Mouse (Mus musculus) embryonic facial prominence, embryonic 12.5 days (tissue): ENCODE measurements around the gene Rsph9. TPM values are rescaled to one million over a fixed set of nuclear protein-coding genes. Genes with fewer than 3 reads are reported as not detected.

Experiments
- ATAC-seq: fragments of 200-750 bp; cut with Nextera tagmentation; 2 replicates; pipeline ENCODE4 v1.8.0; 2017; ENCODE audit not compliant: insufficient number of reproducible peaks, insufficient read depth, low FRiP score, low TSS enrichment
- H3K27ac ChIP-seq: fragments of 300-500 bp; sonication (generic); 2 replicates; pipeline ENCODE4 v1.5.1; 2016; ENCODE audit warnings: mild to moderate bottlenecking
- H3K27me3 ChIP-seq: fragments of 300-500 bp; sonication (generic); 2 replicates; pipeline ENCODE4 v1.6.1; 2016; ENCODE audit warnings: mild to moderate bottlenecking, moderate library complexity
- H3K36me3 ChIP-seq: fragments of 300-500 bp; sonication (generic); 2 replicates; pipeline ENCODE4 v1.6.1; 2016; ENCODE audit warnings: mild to moderate bottlenecking
- H3K4me1 ChIP-seq: fragments of 300-500 bp; sonication (generic); 2 replicates; pipeline ENCODE4 v1.6.1; 2016
- H3K4me2 ChIP-seq: fragments of 300-500 bp; sonication (generic); replicated peaks from 2 replicates; pipeline ENCODE4 v1.6.1; 2016; ENCODE audit warnings: mild to moderate bottlenecking, moderate library complexity
- H3K4me3 ChIP-seq: fragments of 300-500 bp; sonication (generic); 2 replicates; pipeline ENCODE4 v1.5.1; 2016; ENCODE audit warnings: mild to moderate bottlenecking
- H3K9ac ChIP-seq: fragments of 300-500 bp; sonication (generic); 2 replicates; pipeline ENCODE4 v1.6.1; 2016; ENCODE audit warnings: mild to moderate bottlenecking, moderate library complexity
- H3K9me3 ChIP-seq: fragments of 300-500 bp; sonication (generic); 2 replicates; pipeline ENCODE4 v1.6.1; 2016; ENCODE audit warnings: mild to moderate bottlenecking, moderate library complexity
- WGBS: fragments of 180-500 bp; shearing (Covaris S2); methylation state at CpG from one replicate; pipeline ENCODE4 v1.1.7; 2016; 5-methylcytosine and 5-hydroxymethylcytosine counted together
- polyA plus RNA-seq: library from polyadenylated mRNA; unstranded; fragments of >200 nt; fragmentation: Nextera tagmentation; extraction: Ambion mirVana; gene quantifications from 2 replicates; pipeline ENCODE4 v1.2.1, GENCODE M21; 2016

Gene Rsph9
- polyA plus RNA-seq, 1 experiment from 2014 or later: 11.7 TPM

DNA sequence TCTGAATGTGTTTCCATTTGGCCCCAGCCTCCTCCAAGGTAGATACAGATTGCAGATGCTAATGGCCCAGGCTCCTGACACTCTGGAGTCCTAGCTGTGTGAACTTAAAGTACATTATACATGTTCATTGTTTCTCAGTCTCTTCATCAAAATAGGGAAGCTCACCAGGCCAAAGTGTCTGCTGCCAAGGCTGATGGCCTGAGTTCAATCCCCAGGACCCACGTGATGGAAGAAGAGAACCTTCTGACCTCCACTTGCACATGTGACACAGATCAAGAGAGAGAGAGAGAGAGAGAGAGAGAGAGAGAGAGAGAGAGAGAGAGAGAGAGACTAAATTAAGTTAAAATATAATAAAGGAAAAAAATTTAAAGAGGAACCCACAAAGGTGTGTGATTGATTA lies 52.7 kb downstream of the Rsph9 start:
- Histone ChIP-seq H3K9me3 (no peaks in the 10 kb centered on the region), H3K4me2 (no peak overlapping the region), H3K4me1 (peaks cover 11% of the 10 kb centered on the region), H3K9ac (no peak overlapping the region), H3K4me3 (no peak overlapping the region), H3K36me3 (no peaks in the 10 kb centered on the region), H3K27me3 (no peaks in the 10 kb centered on the region), H3K27ac (no peak overlapping the region)
- WGBS: 63% methylated on average over 1 of the region's 1 CpGs
- ATAC-seq: no peak

DNA sequence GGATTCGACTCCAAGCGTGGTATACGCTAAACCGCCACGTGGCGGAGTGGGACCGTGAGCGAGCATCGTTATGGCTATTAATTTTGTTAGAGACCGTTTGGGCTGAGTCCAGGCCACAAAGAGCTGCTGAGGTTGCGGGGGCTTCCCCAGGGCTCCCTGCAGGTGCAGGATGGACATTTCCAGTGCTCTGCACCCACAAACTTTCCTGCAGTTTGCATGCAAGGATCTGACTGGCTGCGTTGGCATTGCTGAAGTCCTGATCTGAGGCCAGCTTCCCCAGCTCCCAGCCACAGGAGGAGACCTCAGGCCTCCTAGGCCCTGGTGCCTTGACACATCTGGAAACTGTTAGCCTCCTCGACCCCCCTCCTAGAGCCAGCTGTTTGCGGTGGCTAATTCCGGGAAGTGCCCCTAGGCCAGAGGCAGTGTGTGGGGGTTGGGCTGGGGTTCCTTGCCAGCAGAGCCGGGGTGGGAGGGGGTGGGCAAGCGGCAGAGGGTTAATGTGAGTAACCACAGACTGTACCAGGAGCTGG lies 57.6 kb downstream of the Rsph9 start:
- no peaks in the 10 kb centered on the region for H3K27me3 ChIP-seq
- no peaks in the 10 kb centered on the region for H3K9me3 ChIP-seq
- no peaks in the 10 kb centered on the region for H3K36me3 ChIP-seq
- WGBS: 21% methylated on average over 17 of the region's 17 CpGs
- peak overlapping the region; percentile 15; the same call in 1 of the 2 replicates for H3K9ac ChIP-seq
- peaks cover 53% of the 10 kb centered on the region for H3K4me1 ChIP-seq
- no peak overlapping the region for H3K4me3 ChIP-seq
- peak; percentile 52 for ATAC-seq
- H3K4me2 ChIP-seq: peak overlapping the region; percentile 30
- peak overlapping the region; percentile 78 for H3K27ac ChIP-seq

DNA sequence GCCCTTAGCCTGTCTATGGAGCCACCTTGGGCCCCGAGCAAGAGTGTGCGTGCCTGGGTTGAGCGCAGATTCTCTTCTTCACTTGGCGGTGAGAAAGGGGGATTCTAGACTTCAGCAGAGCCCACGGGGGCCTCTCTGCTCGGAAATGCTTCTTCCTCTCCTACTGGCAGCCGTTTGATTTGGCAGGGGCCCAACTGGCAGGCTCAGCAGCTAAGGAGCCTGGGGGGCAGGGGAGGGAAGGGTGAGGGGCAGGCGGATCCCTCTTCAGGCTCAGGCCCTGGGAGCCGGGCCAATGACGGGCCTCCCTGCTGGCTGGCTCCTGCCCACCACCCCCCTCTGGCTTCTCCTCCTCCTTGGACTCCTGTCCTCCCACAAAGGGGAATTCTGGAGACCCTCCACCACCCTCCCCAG lies 59.9 kb downstream of the Rsph9 start:
- 4% methylated on average over 10 of the region's 10 CpGs for WGBS
- peak; percentile 81 for ATAC-seq
- H3K9me3 ChIP-seq: no peaks in the 10 kb centered on the region
- no peaks in the 10 kb centered on the region for H3K27me3 ChIP-seq
- no peaks in the 10 kb centered on the region for H3K36me3 ChIP-seq
- H3K4me1 ChIP-seq: peaks cover 63% of the 10 kb centered on the region
- H3K4me3 ChIP-seq: peak overlapping the region; percentile 22
- peak overlapping the region; percentile 44 for H3K4me2 ChIP-seq
- H3K27ac ChIP-seq: peak overlapping the region; percentile 86
- peak overlapping the region; percentile 46 for H3K9ac ChIP-seq

DNA sequence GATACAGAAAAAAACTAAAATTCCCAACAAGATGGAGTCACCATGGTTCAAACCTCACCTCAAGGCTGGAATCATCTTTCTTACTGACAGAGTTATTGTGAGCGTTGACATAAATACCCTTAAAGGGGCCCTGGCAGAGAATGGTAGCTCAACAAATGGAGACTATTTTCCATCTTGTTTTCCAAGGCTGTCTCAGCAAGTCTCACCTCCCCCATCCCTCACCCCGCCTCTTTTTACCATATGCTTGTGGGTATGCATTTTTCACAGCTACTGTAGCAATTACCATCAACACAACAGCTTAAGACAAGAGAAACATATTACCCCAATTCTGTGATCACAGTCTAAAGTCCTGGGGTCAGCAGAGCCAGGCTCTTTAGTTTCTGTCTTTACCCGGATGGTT lies 60.6 kb downstream of the Rsph9 start:
- Histone ChIP-seq H3K4me1 (peaks cover 63% of the 10 kb centered on the region), H3K27me3 (no peaks in the 10 kb centered on the region), H3K36me3 (no peaks in the 10 kb centered on the region), H3K9ac (no peak overlapping the region), H3K27ac (peak overlapping the region; percentile 86), H3K4me2 (peak overlapping the region; percentile 44; the same call in 1 of the 2 replicates), H3K9me3 (no peaks in the 10 kb centered on the region), H3K4me3 (no peak overlapping the region)
- 80% methylated on average over 3 of the region's 3 CpGs for WGBS
- no peak for ATAC-seq

DNA sequence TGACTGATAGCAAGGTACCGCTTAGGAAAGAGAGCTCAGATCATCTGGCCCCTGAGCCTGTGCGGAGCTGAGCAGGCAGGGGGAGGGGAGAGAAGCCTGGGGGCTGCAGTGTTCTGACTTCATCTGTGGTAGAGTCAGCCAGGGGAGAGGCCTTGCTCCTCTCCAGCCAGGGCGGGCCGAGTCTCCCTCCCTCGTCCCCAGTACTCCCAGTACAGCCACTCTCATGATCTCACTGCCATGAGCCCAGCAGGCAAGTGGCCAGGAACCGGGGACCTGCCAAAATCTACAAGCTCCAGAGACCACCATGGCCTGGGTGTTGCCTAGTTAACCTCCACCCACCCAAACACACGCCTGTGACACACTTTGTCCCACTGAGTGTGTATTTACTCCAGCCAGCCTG lies 62.4 kb downstream of the Rsph9 start:
- Histone ChIP-seq H3K27ac (peak overlapping the region; percentile 69), H3K9me3 (no peaks in the 10 kb centered on the region), H3K36me3 (no peaks in the 10 kb centered on the region), H3K9ac (no peak overlapping the region), H3K27me3 (no peaks in the 10 kb centered on the region), H3K4me1 (peaks cover 55% of the 10 kb centered on the region), H3K4me3 (no peak overlapping the region), H3K4me2 (no peak overlapping the region)
- WGBS: 42% methylated on average over 7 of the region's 7 CpGs
- no peak for ATAC-seq

DNA sequence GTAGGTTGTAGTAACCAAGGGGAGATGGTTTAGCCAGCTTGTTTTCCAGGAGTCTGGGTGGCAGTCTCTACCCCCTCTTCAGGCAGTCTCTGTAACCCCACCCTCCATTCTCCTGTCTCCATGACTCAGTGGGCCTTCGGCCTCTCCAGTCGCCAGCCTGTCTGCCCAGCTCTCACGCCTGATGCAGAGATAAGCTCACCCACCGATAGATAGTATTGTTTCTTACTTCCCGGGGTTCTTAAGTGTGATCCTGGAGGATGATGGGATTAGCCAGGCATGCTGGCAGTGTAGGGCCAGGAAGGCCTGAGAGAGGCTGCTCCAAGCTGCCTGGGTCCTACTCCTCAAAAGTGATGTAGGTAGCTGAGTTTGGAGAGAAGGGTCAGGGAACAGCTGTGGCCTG lies 63.0 kb downstream of the Rsph9 start:
- no peak overlapping the region for H3K4me3 ChIP-seq
- H3K27me3 ChIP-seq: no peaks in the 10 kb centered on the region
- H3K4me2 ChIP-seq: no peak overlapping the region
- ATAC-seq: no peak
- H3K9me3 ChIP-seq: no peaks in the 10 kb centered on the region
- WGBS: 58% methylated on average over 5 of the region's 5 CpGs
- H3K27ac ChIP-seq: peak overlapping the region; percentile 69; the same call in 1 of the 2 replicates
- no peak overlapping the region for H3K9ac ChIP-seq
- no peaks in the 10 kb centered on the region for H3K36me3 ChIP-seq
- H3K4me1 ChIP-seq: peaks cover 49% of the 10 kb centered on the region

DNA sequence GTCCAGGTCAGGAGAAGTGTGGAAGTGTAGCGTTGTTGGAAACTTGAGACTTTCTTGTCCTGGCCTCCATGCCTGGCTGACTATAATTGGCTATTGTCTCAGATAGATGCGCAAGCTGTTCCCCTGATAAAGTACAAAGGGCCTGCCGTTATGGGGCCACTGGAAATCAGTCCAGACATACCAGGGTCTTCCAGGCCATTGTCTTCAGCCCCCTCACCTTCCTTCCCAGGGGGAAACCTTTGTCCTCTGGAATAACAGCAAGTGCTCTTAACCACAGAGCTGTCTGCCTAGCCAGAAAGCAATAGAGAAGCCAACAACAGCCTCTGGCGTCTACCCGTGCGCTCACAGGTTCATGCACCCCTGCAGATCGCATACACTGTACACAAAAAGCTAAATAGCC lies 63.6 kb downstream of the Rsph9 start:
- H3K27ac ChIP-seq: no peak overlapping the region
- no peak overlapping the region for H3K9ac ChIP-seq
- 50% methylated on average over 7 of the region's 7 CpGs for WGBS
- H3K4me1 ChIP-seq: peaks cover 42% of the 10 kb centered on the region
- H3K27me3 ChIP-seq: no peaks in the 10 kb centered on the region
- no peaks in the 10 kb centered on the region for H3K36me3 ChIP-seq
- H3K4me2 ChIP-seq: no peak overlapping the region
- no peak for ATAC-seq
- H3K4me3 ChIP-seq: no peak overlapping the region
- no peaks in the 10 kb centered on the region for H3K9me3 ChIP-seq

DNA sequence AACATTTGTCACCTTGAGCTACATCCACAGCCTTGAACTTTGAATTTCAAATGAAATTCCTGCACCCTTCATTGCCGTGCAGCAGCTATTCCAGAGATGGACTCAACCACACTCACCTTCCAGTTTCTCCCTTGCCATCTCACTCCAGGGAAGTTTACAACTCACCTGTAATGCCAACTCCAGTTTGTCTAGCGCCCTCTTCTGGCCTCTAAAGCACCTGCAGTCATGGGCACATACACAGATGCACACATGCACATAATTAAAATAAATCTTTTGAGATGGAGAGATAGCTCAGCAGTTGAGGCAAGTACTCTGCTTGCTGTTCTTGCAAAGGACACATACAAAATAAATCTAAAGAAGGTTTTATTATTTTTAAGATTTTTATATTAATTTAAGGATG lies 65.0 kb downstream of the Rsph9 start:
- ATAC-seq: no peak
- Histone ChIP-seq H3K27ac (no peak overlapping the region), H3K9me3 (no peaks in the 10 kb centered on the region), H3K4me1 (peaks cover 39% of the 10 kb centered on the region), H3K36me3 (no peaks in the 10 kb centered on the region), H3K4me2 (no peak overlapping the region), H3K4me3 (no peak overlapping the region), H3K9ac (no peak overlapping the region), H3K27me3 (no peaks in the 10 kb centered on the region)
- 79% methylated on average over 2 of the region's 2 CpGs for WGBS

DNA sequence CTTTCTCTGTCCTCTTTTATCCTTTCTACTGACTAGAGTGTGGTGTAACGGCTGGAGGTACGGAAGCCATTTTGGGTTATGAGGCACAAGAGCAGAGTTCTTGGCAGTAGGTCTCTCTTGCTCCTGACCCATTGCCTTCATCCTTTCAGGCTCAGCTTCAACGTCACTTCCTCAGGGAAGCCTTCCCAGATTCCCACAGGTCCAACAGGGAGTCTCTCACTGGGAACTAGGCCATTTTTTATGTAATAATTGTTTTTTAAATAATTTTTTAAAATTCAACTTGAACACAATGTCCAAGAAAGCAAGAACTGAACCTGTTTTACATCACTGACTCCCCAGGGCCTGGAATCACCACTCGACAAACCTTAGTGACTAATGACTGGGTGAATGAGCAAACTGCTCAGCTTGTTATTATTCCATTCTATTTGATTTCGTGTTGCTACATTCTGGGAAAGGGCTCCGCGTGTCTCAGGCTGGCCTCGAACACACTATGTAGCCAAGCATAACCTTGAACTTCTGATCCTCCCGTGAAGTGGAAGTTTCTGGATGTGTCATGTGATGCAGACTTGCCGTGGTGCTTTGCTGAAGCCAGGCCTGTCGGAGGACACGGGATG lies 66.0 kb downstream of the Rsph9 start:
- Histone ChIP-seq H3K27me3 (no peaks in the 10 kb centered on the region), H3K36me3 (no peaks in the 10 kb centered on the region), H3K9ac (no peak overlapping the region), H3K4me1 (peaks cover 39% of the 10 kb centered on the region), H3K4me3 (no peak overlapping the region), H3K4me2 (no peak overlapping the region), H3K27ac (no peak overlapping the region), H3K9me3 (no peaks in the 10 kb centered on the region)
- WGBS: 91% methylated on average over 12 of the region's 12 CpGs
- no peak for ATAC-seq

DNA sequence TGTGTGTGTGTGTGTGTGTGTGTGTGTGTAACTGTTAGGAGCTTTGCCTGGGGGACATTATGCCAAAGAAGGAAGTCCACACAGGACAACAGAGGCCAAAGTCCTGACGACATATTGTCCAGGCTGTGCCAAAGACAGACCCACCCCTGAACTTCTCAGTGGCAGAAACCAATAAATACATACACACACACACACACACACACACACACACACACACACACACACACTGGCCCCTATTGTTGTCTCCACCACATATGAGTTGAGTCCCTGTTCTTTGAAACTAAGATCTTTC lies 67.8 kb downstream of the Rsph9 start:
- H3K4me3 ChIP-seq: no peak overlapping the region
- no peaks in the 10 kb centered on the region for H3K9me3 ChIP-seq
- no peak overlapping the region for H3K4me2 ChIP-seq
- no CpG with 5 or more reads among the region's 1 CpGs for WGBS
- no peak for ATAC-seq
- no peaks in the 10 kb centered on the region for H3K36me3 ChIP-seq
- peaks cover 34% of the 10 kb centered on the region for H3K4me1 ChIP-seq
- H3K27ac ChIP-seq: no peak overlapping the region
- no peaks in the 10 kb centered on the region for H3K27me3 ChIP-seq
- H3K9ac ChIP-seq: no peak overlapping the region

DNA sequence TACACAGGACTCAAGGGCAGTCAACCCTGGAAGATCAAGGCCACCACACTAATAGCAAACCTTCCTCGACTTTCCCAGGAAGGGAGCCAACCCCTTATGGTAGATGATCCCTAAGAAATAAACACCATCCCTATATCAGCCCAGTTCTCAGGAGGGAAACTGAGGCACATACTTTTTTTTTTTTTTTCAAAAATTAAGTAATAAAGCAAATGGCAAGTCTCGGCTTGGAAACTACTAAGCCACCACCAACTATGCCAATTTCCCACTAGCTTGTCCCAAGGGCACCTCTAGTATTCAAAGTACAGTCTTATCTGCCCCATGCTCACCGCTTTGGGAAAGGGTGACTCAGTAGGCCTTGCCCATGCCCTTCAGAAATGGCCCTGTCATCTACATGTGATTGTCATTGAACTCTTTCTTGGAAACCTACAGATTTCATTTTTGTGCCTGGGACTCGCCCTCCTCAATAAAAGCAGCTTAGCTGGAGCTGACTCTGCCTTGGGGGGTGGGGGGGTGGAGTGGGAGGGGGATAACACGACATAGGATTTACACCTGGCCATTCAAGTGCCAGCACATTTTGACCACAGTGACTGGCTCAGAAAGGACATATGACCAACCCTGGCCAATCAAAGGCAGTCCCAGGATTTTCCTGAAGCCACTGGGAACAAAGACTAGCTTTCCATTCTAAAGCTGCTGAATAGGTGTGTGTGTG lies 68.3 kb downstream of the Rsph9 start:
- no peak overlapping the region for H3K27ac ChIP-seq
- no peak overlapping the region for H3K4me2 ChIP-seq
- H3K27me3 ChIP-seq: no peaks in the 10 kb centered on the region
- peaks cover 30% of the 10 kb centered on the region for H3K4me1 ChIP-seq
- H3K9me3 ChIP-seq: no peaks in the 10 kb centered on the region
- H3K36me3 ChIP-seq: no peaks in the 10 kb centered on the region
- no peak for ATAC-seq
- no peak overlapping the region for H3K4me3 ChIP-seq
- H3K9ac ChIP-seq: no peak overlapping the region
- WGBS: 70% methylated on average over 5 of the region's 5 CpGs

DNA sequence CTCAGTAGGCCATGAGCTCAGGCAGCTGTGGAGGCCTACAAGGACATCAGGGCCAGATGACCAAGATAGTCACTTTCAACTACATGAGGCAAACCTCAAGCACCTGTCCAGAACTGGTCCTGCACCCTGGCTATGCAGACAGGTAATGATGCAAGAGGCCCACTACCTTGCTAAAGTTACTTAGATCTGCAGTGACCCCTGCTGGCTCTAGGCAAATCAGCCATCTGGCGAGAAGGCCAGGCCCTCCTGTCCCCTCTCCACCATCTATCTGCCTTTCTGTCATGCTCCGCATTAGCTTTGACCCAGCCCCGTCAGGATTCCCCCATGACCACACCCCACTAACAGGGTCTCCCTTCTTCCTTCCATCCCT lies 68.9 kb downstream of the Rsph9 start:
- no peak overlapping the region for H3K9ac ChIP-seq
- H3K4me2 ChIP-seq: no peak overlapping the region
- 56% methylated on average over 3 of the region's 3 CpGs for WGBS
- peaks cover 26% of the 10 kb centered on the region for H3K4me1 ChIP-seq
- no peak for ATAC-seq
- no peaks in the 10 kb centered on the region for H3K36me3 ChIP-seq
- no peaks in the 10 kb centered on the region for H3K9me3 ChIP-seq
- H3K27me3 ChIP-seq: no peaks in the 10 kb centered on the region
- H3K27ac ChIP-seq: no peak overlapping the region
- H3K4me3 ChIP-seq: no peak overlapping the region
